Mouse (Mus musculus) midbrain, embryonic 12.5 days (tissue): ENCODE data around the gene Snapc5. TPM values are rescaled to one million over a fixed set of nuclear protein-coding genes. Genes with fewer than 3 reads are reported as not detected.
"Not testable (repeated sequence)": the region's sequence is repeated elsewhere in the genome, so short reads cannot be mapped to it uniquely, and the experiment has no call there.

Source experiments
- ATAC-seq: fragments of 200-750 bp; cut with Nextera tagmentation; 2 replicates; pipeline ENCODE4 v1.8.0; 2017; ENCODE audit warnings: low read depth, moderate TSS enrichment, moderate library complexity; ENCODE audit not compliant: low FRiP score
- H3K27ac ChIP-seq: fragments of 300-500 bp; sonication (generic); replicated peaks from 2 replicates; pipeline ENCODE4 v1.5.1; 2016; ENCODE audit warnings: mild to moderate bottlenecking
- H3K27me3 ChIP-seq: fragments of 300-500 bp; sonication (generic); 2 replicates; pipeline ENCODE4 v1.6.1; 2016; ENCODE audit warnings: mild to moderate bottlenecking
- H3K36me3 ChIP-seq: fragments of 300-500 bp; sonication (generic); 2 replicates; pipeline ENCODE4 v1.6.1; 2016
- H3K4me1 ChIP-seq: fragments of 300-500 bp; sonication (generic); 2 replicates; pipeline ENCODE4 v1.6.1; 2016
- H3K4me2 ChIP-seq: fragments of 300-500 bp; sonication (generic); replicated peaks from 2 replicates; pipeline ENCODE4 v1.6.1; 2016; ENCODE audit warnings: mild to moderate bottlenecking, moderate library complexity
- H3K4me3 ChIP-seq: fragments of 300-500 bp; sonication (generic); 2 replicates; pipeline ENCODE4 v1.5.1; 2016; ENCODE audit warnings: mild to moderate bottlenecking
- H3K9ac ChIP-seq: fragments of 300-500 bp; sonication (generic); replicated peaks from 2 replicates; pipeline ENCODE4 v1.6.1; 2016; ENCODE audit warnings: mild to moderate bottlenecking, moderate library complexity
- H3K9me3 ChIP-seq: fragments of 300-500 bp; sonication (generic); 2 replicates; pipeline ENCODE4 v1.6.1; 2016; ENCODE audit warnings: mild to moderate bottlenecking
- WGBS: fragments of 180-500 bp; shearing (Covaris S2); methylation state at CpG from one replicate; pipeline ENCODE4 v1.1.7; 2016; 5-methylcytosine and 5-hydroxymethylcytosine counted together
- polyA plus RNA-seq: library from polyadenylated mRNA; unstranded; fragments of >200 nt; fragmentation: Nextera tagmentation; extraction: Ambion mirVana; gene quantifications from 2 replicates; pipeline ENCODE4 v1.2.1, GENCODE M21; 2016

The Snapc5 gene
- polyA plus RNA-seq, 1 experiment from 2014 or later, result 35.4 TPM

DNA sequence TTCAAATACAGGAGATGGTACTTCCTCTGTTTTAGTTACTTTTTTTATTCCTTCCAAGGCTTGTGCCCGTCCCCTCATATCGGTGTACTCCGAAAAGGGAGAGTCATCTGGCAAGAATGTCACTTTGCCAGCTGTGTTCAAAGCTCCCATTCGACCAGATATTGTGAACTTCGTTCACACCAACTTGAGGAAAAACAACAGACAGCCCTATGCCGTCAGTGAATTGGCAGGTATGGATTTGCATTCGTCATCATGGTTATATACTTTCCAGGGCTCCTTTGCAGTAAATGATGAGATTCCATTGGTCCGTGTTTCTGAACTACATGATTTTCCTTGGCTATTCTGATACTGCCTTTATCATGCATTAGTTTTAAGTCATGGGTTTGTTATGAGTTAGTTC, 4.3 kb upstream of the Snapc5 start:
- peaks cover 13% of the 10 kb centered on the region for H3K4me1 ChIP-seq
- WGBS, result 77% methylated on average over 8 of the region's 8 CpGs
- H3K9me3 ChIP-seq, result no peaks in the 10 kb centered on the region
- no peaks in the 10 kb centered on the region for H3K27me3 ChIP-seq
- H3K36me3 ChIP-seq, result peaks cover 37% of the 10 kb centered on the region
- no peak overlapping the region for H3K9ac ChIP-seq
- H3K27ac ChIP-seq, result no peak overlapping the region
- ATAC-seq, result no peak
- H3K4me3 ChIP-seq, result peak overlapping the region; percentile 95; the same call in 1 of the 2 replicates
- peak overlapping the region; percentile 86; the same call in 1 of the 2 replicates for H3K4me2 ChIP-seq

DNA sequence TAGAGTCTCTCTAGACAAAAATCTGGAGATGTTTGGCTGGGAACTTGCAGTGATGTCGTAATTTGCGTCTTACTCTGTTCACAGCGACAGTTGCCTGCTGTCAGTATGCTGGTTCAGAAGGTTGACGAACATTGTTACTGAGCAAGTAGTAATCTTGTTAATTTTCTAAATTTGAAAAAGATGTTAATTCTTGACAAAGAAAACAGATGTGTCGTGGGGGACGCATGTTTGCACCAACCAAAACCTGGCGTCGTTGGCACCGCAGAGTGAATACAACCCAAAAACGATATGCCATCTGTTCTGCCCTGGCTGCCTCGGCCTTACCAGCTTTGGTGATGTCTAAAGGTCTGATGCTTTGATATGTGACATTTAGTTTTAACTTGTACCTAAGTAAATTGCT, 3.7 kb upstream of the Snapc5 start:
- Histone ChIP-seq H3K27ac (no peak overlapping the region), H3K27me3 (no peaks in the 10 kb centered on the region), H3K4me1 (peaks cover 18% of the 10 kb centered on the region), H3K9me3 (no peaks in the 10 kb centered on the region), H3K36me3 (peaks cover 40% of the 10 kb centered on the region), H3K4me2 (no peak overlapping the region), H3K9ac (no peak overlapping the region), H3K4me3 (no peak overlapping the region)
- no peak for ATAC-seq
- 92% methylated on average over 11 of the region's 11 CpGs for WGBS

DNA sequence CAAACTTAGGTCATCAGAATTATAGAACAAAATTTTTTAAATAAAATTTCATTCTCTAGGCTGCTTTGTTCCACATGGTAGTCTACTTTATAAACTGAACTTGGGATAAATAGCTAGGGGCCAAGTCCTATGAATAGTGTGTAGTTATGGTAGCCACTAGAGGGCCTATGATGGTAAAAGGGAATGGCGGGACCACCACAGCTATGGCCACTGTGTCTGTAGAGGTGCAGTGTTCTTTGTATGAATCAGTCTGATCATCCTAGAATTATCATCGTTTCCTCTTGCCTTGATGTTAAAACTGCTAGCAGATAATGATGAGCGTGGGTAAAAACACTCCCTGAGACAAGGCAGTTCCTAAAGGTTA, 482 bp upstream of the Snapc5 start:
- ATAC-seq, result peak; percentile 72
- peaks cover 69% of the 10 kb centered on the region for H3K36me3 ChIP-seq

DNA sequence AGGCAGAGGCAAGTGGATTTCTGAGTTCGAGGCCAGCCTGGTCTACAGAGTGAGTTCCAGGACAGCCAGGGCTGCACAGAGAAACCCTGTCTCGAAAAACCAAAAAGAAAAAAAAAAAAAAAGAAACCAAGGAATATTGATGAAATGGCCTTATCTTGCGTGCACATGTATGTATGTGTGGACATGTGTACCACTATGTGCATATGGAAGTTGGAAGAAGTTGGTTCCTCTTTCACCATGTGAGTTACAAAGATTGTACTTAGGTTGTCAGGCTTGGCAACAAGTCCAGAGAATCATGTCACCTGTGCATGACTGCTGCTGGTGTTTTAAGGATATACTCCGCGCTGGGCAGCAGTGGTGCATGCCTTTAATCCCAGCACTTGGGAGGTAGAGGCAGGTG, 4.2 kb downstream of the Snapc5 start:
- H3K36me3 ChIP-seq, result peaks cover 74% of the 10 kb centered on the region

More for the DNA sequence above, 482 bp upstream of the Snapc5 start:
- H3K27me3 ChIP-seq, result no peaks in the 10 kb centered on the region
- H3K4me3 ChIP-seq, result peak overlapping the region; percentile 73
- peak overlapping the region; percentile 65 for H3K4me2 ChIP-seq
- peak overlapping the region; percentile 73 for H3K27ac ChIP-seq
- peaks cover 13% of the 10 kb centered on the region for H3K4me1 ChIP-seq
- H3K9ac ChIP-seq, result no peak overlapping the region
- WGBS, result 38% methylated on average over 3 of the region's 3 CpGs
- H3K9me3 ChIP-seq, result no peaks in the 10 kb centered on the region

DNA sequence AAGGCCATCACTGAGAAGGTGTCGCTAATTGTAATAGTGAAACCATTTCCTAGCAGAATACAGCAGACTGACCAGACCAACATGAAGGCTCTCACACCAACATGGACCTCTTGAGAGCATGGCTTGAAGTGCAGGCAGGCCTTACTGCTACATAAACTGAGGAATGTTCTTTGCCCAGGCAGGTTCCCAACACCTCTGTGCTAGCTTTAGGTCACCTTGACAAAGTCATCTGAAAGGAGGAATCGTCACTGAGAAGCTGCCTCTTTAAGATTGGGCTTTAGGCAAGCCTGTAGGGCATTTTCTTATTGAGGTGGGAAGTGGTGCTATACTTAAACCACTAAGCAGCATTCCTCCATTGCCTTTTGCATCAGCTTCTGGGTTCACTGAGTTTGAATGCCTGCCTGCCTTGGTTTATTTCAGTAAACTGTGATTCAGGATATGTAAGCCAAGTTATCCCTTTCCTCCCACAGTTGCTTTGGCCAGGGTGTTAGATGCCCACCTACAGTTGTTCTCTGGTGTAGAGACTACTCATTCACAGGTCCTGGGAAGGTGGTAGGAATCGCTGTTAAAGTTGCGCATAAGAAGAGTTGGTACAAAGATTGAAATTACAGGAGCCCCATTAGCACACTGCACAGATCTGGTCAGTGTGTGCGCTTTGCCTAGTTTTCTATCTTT, 5.2 kb downstream of the Snapc5 start:
- WGBS, result 88% methylated on average over 5 of the region's 5 CpGs

More for the DNA sequence above, 4.2 kb downstream of the Snapc5 start:
- H3K9me3 ChIP-seq, ATAC-seq, H3K27ac ChIP-seq, H3K4me1 ChIP-seq, H3K4me3 ChIP-seq, H3K4me2 ChIP-seq, H3K9ac ChIP-seq, H3K27me3 ChIP-seq: not testable (repeated sequence)
- WGBS, result 93% methylated on average over 5 of the region's 5 CpGs

DNA sequence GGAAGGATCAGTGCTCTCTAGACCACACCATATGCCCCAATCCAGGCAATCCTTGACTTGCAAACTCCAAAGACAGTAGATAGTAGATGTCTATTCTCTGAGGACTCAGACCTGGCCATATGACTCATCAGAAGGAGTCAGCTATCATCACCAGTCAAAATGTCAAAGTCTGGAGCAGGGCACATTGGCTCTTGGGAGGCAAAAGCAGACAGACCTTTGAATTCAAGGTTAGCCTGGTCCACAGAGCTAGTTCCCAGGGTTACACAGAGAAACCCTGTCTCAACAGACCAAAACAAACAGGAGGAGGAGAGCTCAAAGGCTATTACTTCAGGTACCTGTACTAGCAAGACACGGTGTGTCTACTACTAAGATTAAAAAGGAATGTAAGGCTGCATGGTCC, 14.8 kb downstream of the Snapc5 start:
- no peak overlapping the region for H3K9ac ChIP-seq
- H3K4me2 ChIP-seq, result no peak overlapping the region
- H3K27me3 ChIP-seq, result no peaks in the 10 kb centered on the region
- no peak for ATAC-seq
- peaks cover 40% of the 10 kb centered on the region for H3K36me3 ChIP-seq
- no peak overlapping the region for H3K4me3 ChIP-seq
- H3K9me3 ChIP-seq, result no peaks in the 10 kb centered on the region
- no peaks in the 10 kb centered on the region for H3K4me1 ChIP-seq
- WGBS, result 94% methylated on average over 1 of the region's 1 CpGs
- no peak overlapping the region for H3K27ac ChIP-seq

More for the DNA sequence above, 5.2 kb downstream of the Snapc5 start:
- Histone ChIP-seq H3K4me3 (no peak overlapping the region), H3K4me1 (peaks cover 8% of the 10 kb centered on the region), H3K9me3 (no peaks in the 10 kb centered on the region), H3K36me3 (peaks cover 79% of the 10 kb centered on the region), H3K4me2 (no peak overlapping the region), H3K27ac (no peak overlapping the region), H3K9ac (no peak overlapping the region), H3K27me3 (no peaks in the 10 kb centered on the region)
- ATAC-seq, result no peak

DNA sequence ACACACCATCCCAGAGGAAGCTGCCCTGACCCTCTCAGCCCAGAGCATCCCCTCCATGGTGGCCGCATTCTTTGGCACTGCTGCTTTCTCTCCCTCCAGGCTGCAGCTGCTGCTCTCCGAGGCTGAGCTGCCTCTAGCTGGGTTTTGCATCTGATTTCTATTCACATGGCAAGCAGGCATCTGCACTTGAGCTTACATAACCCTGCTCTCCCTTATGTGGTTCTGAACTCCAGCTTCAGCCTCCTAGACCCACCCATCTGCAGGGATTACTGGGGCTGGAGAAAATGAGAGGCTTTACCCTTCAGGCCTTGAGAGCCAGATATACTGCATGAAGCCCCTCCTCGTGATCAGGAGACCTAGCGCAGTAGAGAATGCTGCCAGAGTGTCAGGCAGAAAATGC, 16.5 kb downstream of the Snapc5 start:
- no peak for ATAC-seq
- Histone ChIP-seq H3K27ac (no peak overlapping the region), H3K4me2 (no peak overlapping the region), H3K36me3 (peaks cover 30% of the 10 kb centered on the region), H3K9ac (0 out of 2 replicates have a peak overlapping the region, but pooled peaks have one; percentile 8), H3K4me3 (no peak overlapping the region), H3K27me3 (no peaks in the 10 kb centered on the region), H3K4me1 (no peaks in the 10 kb centered on the region), H3K9me3 (no peaks in the 10 kb centered on the region)
- 78% methylated on average over 4 of the region's 4 CpGs for whole genome bisulfite sequencing

DNA sequence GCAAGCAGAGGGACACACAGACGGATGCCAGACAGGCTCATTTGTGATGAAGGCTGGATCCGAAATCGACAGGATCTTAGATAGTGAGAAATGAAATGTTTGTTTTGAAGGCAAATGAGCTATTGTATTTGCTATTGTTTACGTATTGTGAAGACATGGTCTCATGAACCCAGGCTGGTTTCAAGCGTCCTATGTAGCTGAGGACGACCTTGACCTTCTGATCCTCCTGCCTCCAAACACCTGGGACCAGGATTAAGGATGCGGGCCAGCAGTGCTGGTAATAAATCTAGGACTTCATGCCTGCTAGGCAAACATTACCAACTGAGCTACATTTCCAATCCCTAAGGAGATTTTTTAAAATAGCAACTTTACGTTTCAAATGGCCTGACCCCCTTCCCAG, 18.4 kb downstream of the Snapc5 start:
- H3K9ac ChIP-seq, result no peak overlapping the region
- WGBS, result 89% methylated on average over 8 of the region's 8 CpGs
- no peak overlapping the region for H3K4me2 ChIP-seq
- H3K27ac ChIP-seq, result no peak overlapping the region
- ATAC-seq, result no peak
- no peaks in the 10 kb centered on the region for H3K9me3 ChIP-seq
- H3K36me3 ChIP-seq, result peaks cover 26% of the 10 kb centered on the region
- no peaks in the 10 kb centered on the region for H3K27me3 ChIP-seq
- no peak overlapping the region for H3K4me3 ChIP-seq
- no peaks in the 10 kb centered on the region for H3K4me1 ChIP-seq

DNA sequence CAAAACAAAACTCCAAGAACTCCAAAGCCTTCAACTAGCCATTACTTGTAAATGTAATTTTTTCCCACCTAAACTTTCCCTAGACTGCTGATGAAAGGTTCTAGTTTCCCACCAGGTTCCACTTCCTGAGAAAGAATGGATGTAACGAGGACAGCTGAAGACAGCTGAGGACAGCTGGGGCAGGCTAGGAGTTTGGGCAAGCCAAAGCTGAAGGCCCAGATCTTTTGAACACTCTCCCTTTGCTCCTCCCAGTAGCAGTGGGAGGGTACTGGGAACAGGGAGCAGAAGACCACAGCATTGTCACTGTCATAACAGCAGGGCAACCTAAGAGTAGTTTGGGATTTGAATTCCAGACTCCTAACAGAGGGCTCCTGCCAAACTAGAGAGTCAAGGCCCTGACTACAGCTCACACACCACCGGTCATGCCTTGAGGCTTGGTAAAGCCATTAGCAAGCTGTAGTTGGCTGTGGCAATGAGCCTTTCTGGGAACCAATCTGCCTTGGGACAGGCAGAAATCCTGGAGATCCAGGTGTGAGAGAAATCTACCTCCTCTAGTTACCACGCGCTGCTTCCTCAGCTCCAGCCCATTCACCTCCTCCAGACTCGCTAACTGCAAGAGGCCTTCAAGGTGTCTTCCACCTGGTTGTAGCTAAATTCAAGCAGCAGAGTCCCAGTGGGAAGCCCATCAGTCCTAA, 19.1 kb downstream of the Snapc5 start:
- Histone ChIP-seq H3K27ac (no peak overlapping the region), H3K4me2 (no peak overlapping the region), H3K4me1 (no peaks in the 10 kb centered on the region), H3K27me3 (no peaks in the 10 kb centered on the region), H3K4me3 (no peak overlapping the region), H3K36me3 (peaks cover 26% of the 10 kb centered on the region), H3K9me3 (no peaks in the 10 kb centered on the region), H3K9ac (no peak overlapping the region)
- ATAC-seq, result no peak
- WGBS, result 95% methylated on average over 5 of the region's 5 CpGs

DNA sequence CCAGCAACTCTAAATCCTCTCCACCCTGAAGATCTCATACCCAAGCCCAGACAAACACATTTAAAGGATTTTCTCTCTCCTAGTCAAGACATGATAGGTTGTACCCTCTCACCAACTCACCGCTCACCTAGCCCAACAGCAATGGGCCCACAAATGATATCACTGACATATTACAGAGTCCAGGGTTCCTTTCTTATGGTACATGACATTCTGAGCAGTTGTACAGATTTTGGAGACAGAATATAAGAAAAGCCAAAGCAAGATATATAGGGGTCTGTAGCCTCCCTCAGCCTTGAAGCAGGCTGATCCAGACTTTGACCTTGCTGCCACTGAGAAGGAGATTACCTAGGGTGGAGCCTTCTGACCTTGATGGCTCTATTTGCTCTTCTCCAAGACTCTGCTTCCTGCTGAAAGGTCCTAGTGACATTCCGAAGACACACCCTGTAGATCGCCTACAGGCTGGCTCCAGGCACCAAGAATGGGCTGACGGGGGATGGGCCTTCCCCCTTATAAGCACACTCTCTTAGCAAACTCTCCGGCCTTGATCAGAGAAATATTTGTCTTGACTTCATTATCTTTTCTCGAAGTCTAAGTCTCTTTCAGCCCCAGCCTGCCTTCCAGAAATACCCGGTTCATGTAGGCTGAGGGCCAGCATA, 19.8 kb downstream of the Snapc5 start:
- H3K4me1 ChIP-seq, H3K4me3 ChIP-seq, H3K9me3 ChIP-seq, H3K4me2 ChIP-seq, H3K9ac ChIP-seq, H3K27ac ChIP-seq, ATAC-seq, H3K27me3 ChIP-seq: not testable (repeated sequence)
- peaks cover 24% of the 10 kb centered on the region for H3K36me3 ChIP-seq
- WGBS, result 90% methylated on average over 7 of the region's 7 CpGs

DNA sequence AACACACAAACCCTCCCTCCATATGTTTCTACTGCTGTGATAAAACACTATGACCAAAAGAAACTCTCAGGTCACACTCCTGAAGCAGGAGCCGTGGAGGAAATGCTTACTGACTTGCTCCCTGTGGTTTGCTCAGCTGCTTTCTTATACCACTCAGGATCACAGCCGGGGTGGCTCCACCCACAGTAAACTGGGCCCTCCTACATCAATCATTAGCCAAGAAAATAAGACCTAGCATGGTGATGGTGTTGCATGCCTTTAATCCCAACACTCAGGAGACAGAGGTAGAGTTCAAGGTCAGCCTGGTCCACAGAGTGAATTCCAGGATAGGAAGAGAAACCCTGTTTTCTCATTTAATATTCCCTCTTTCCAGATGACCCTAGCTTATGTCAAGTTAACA, 20.8 kb downstream of the Snapc5 start:
- Histone ChIP-seq H3K4me2 (no peak overlapping the region), H3K27ac (no peak overlapping the region), H3K27me3 (no peaks in the 10 kb centered on the region), H3K36me3 (peaks cover 30% of the 10 kb centered on the region), H3K9ac (no peak overlapping the region), H3K4me3 (no peak overlapping the region), H3K4me1 (no peaks in the 10 kb centered on the region), H3K9me3 (no peaks in the 10 kb centered on the region)
- ATAC-seq, result no peak
- WGBS, result 82% methylated on average over 2 of the region's 2 CpGs

DNA sequence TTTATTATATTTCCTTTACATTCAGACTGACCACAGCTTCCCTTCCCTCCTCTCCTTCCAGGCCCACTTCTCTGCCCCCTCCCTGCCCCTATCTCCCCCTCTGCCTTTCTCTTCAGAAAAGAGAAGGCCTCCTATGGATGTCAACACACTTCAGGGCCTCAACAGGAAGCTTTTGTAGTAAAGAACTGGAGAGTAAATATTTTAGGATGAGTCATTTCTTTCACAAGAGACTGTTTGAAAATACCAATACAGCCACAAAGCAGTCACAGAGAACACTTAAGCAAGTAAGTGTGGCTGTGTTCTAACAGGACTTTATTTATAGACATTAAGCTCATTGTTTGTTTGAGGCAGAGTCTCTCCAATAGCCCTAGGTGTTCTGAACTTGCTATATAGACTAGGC, 23.3 kb downstream of the Snapc5 start:
- Histone ChIP-seq H3K27me3 (no peaks in the 10 kb centered on the region), H3K36me3 (peaks cover 30% of the 10 kb centered on the region), H3K4me1 (no peaks in the 10 kb centered on the region), H3K4me2 (no peak overlapping the region), H3K9ac (no peak overlapping the region), H3K27ac (no peak overlapping the region), H3K4me3 (no peak overlapping the region), H3K9me3 (no peaks in the 10 kb centered on the region)
- no peak for ATAC-seq
